Mouse (Mus musculus) heart, postnatal 25 days (tissue): ENCODE measurements at regions not wholly inside any gene's neighbourhood (a gene's known extent, or its start where the extent isn't known, plus 50 kb on each side); places are given as distances from the start of the nearest gene placed in this dataset.

Experiments used
- DNase-seq: peaks from one replicate; pipeline ENCODE4 v3.0.0; 2022; ENCODE audit warnings: low spot score
- intact Hi-C: fragments of 180-260 bp; cut with DNase I; formaldehyde crosslinking; loops from one replicate; pipeline ENCODE4 v1.15.1; 2025

DNA sequence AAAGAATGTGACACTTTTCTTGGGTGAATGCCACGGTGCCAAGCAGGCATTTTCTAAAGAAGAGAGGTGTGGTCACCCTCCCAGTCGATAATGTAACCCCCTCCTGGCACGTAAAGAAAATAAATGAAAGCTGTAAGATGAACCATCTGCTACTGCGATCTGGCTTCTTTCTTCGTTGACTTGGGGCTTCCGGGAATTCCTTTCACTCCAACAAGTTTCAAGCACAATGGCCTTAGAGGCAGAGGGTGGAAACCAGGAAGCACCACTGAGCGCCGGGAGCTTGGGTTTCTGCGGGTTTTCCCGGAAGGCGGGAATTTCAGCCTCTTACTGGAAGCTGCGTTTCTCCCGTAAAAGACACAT, 203.5 kb downstream of the C1d start:
- no peak for DNase-seq

DNA sequence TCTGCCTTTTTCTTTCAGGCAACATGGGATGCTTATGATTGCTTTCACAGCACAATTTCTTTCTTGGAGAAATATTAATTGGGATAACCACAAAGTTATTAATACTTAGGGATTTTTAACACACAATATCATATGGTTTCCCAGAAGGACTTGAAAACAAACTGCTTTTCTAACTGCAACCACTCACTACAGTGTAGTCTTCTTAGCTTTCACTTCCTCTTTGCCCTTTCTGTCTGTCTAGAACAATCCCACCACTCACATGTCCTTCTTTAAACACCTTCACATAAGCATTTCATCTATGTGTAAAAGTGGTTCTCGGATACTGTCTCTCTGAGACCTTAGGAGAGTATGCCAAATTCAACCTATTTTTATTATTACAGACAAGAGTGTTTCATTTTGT, 204.3 kb downstream of the C1d start:
- DNase-seq = no peak
- intact Hi-C loops = no loop called here

More for the DNA sequence above, 203.5 kb downstream of the C1d start:
- intact Hi-C loops = no loop called here

DNA sequence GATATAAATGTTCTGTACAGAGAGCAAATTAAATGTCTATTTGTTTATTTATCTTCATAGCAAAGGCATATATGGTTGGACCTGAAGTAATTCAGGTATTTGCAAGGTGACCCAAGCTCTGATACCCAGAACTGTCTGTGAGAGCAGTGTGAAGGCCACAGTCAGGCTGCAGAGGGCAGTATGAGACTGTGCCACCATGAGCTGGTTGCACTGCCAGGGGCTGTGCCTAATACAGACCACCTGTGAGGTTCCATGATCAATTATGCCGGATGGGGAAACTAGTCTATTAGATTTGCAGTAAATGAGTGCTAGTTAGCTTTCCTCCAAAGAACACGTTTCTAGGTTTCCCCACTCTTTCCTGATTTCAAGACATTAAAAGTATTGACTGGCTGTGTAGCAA, 207.5 kb downstream of the C1d start:
- DNase-seq = no peak
- intact Hi-C loops = no loop called here

GRCm38 (mm10) chr11:17468431-17469165, 211.2 kb downstream of the C1d start:
- peak; percentile 5 for DNase-seq
- intact Hi-C loops = no loop called here

GRCm38 (mm10) chr11:17481436-17481996, 224.1 kb downstream of the C1d start:
- DNase-seq = no peak
- intact Hi-C loops = no loop called here

GRCm38 (mm10) chr11:17483849-17484441, 226.6 kb downstream of the C1d start:
- intact Hi-C loops = no loop called here
- no peak for DNase-seq

GRCm38 (mm10) chr11:17501120-17502043, 244.0 kb downstream of the C1d start:
- intact Hi-C loops = no loop called here
- DNase-seq = no peak

GRCm38 (mm10) chr11:17502052-17502451, 244.7 kb downstream of the C1d start:
- DNase-seq = no peak
- intact Hi-C loops = no loop called here

DNA sequence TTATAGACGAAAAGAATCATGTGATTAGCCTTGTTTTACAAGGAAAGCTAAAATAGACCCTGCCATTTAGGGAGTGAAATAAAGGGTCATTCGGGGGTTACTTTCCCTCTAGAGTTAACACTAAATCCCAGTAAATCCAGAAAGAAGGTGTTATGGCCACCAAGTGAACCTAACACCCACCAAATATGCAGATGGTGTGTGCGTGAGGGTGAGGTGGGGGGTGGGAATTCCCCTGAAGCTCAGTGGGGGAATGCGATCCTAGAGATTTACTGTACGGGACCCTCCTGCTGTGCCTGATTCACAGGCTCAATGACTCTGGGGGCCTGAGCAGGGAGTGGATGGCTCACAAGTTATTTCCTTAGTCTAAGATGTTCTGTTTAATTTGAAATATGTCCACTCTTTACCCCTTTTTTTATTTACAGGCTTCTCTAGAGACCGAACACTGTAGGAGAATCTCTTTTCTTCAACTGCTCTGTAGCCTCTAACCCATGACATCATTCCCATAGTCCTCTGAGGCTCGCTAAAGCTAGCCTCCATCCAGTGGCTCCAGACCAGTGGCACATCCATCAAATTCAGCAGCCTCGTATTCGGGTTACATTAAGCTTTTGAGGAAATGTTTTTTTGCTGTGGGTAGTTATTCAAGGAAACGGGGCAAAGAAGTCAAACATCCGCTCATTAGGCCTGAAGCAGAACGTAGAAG, 265.0 kb downstream of the C1d start:
- no peak for DNase-seq
- intact Hi-C loops = no loop called here

- no peak for DNase-seq
These were observed 265.9 kb downstream of the C1d start for GRCm38 (mm10) chr11:17523329-17523728.

GRCm38 (mm10) chr11:17524985-17525775, 267.8 kb downstream of the C1d start:
- DNase-seq = no peak
- intact Hi-C loops = no loop called here

More at GRCm38 (mm10) chr11:17523329-17523728, 265.9 kb downstream of the C1d start:
- intact Hi-C loops = no loop called here

GRCm38 (mm10) chr11:17526476-17526875, 269.1 kb downstream of the C1d start:
- no peak for DNase-seq
- intact Hi-C loops = no loop called here

GRCm38 (mm10) chr11:17528609-17529008, 271.2 kb downstream of the C1d start:
- DNase-seq = no peak
- intact Hi-C loops = no loop called here

DNA sequence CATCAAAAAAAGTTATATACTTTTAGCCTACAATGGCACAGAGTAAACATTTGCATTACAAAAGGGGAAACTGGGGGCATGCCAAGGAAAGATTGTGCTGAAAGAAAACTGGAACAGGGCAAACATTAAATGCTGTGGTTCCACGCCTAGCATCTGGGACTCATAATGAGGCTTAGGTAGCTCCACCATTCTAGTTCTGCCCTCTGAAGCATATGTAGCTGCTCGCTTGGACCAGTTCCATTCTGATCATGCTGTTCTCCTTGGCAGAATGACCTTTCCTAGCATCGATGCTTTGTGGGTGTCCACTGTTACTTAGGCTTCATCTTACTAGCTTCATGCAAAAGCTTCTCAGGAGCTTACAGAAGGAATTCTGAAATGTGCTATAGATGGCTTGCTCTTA, 276.3 kb downstream of the C1d start:
- DNase-seq = no peak
- intact Hi-C loops = no loop called here

GRCm38 (mm10) chr11:17546286-17546685, 288.9 kb downstream of the C1d start:
- no peak for DNase-seq
- intact Hi-C loops = no loop called here

DNA sequence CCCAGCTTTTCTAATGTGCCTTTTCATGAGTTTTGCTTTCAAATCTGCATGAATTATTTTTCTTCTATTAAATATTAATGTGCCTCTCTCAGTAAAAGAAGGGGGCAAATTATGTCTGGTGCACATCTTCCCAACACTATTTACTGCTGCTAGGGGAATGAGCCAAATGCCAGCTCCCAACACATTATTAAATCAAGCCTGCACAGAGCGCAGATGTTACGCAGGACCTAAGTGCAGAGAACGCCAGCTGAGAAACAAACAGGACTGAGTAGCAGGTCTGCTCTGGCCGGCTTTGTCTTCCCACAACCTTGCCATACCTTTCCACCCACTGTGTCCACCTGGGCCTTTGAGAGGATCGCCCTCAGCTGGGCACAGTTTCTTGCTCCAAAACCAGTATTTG, 291.8 kb downstream of the C1d start:
- intact Hi-C loops = no loop called here

GRCm38 (mm10) chr11:17555276-17555675, 297.9 kb downstream of the C1d start:
- intact Hi-C loops = no loop called here
- no peak for DNase-seq

More for the DNA sequence above, 291.8 kb downstream of the C1d start:
- no peak for DNase-seq

DNA sequence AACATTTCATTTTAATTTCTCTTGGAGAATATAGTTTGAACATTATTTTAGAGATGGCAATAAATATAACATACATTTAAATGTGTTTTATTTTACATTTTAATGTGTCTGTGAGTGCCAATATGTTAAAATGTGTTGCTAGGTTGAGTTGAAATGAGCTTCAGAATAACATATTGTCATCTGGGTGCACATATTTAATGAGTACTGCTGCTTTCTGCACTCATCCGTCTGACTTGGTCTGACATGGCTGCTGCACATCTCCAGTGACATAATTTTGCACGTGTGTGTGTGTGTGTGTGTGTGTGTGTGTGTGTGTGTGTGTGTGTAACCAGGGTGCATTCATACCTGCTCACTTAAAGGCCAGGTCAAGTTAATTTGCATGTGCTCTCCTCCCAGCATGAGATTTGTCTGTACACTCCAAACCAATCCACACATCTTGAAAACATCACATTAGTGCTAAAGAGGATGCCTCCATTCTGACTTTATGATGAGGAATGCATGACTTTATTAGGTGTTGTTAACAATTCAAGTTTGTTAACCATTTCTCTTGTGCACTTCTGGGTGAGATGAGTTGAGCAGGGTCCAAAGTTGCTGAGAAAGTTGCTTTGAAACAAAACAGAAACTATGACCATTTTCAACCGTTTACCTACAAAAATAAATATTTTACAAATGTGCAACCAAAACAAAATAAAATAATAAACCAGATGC, 334.6 kb downstream of the C1d start:
- intact Hi-C loops = no loop called here
- no peak for DNase-seq
